Mouse (Mus musculus) olfactory bulb, adult 2 months (tissue): Measurements from ENCODE around the gene Serpini2.
"Not testable (repeated sequence)": the region's sequence is repeated elsewhere in the genome, so short reads cannot be mapped to it uniquely, and the experiment has no call there.

ENCODE experiments used
- CTCF ChIP-seq: fragments of 200-500 bp; IDR thresholded peaks from 2 replicates; pipeline ENCODE4 v1.5.1; 2012; ENCODE audit warnings: low read depth, mild to moderate bottlenecking, low read length, moderate library complexity; ENCODE audit not compliant: insufficient read depth
- POLR2A ChIP-seq: fragments of 200-500 bp; IDR thresholded peaks from 2 replicates; pipeline ENCODE4 v1.6.1; 2012; ENCODE audit warnings: mild to moderate bottlenecking, low read depth, low read length, moderate library complexity; ENCODE audit not compliant: insufficient read depth

GRCm38 (mm10) chr3:75299464-75299863 lies 29.6 kb upstream of the Serpini2 start:
- not testable (repeated sequence) for TF ChIP-seq CTCF, POLR2A
